Mouse (Mus musculus) spleen, adult 2 months (tissue): ENCODE data around the gene Zfp708.
A peak's percentile ranks its signal among the peaks of the same experiment; 100 is the strongest.

Experiments used
- CTCF ChIP-seq: fragments of 200-500 bp; IDR thresholded peaks from 2 replicates; pipeline ENCODE4 v1.5.1; 2011; ENCODE audit warnings: mild to moderate bottlenecking, inconsistent platforms; ENCODE audit not compliant: insufficient read depth, insufficient read length, insufficient replicate concordance; ENCODE audit errors: extremely low read depth
- POLR2A ChIP-seq: fragments of 200-500 bp; IDR thresholded peaks from 2 replicates; pipeline ENCODE4 v1.6.1; 2011; ENCODE audit warnings: low read depth, low read length, inconsistent platforms

- TF ChIP-seq CTCF (no peak), POLR2A (peak; percentile 34; the same call in 1 of the 2 replicates)
Observed at GRCm38 (mm10) chr13:67060786-67061358, 36.9 kb downstream of the Zfp708 start, which contains the start of gene Zfp712.
